Mouse (Mus musculus) layer of hippocampus, postnatal 36 days (tissue): ENCODE measurements at regions not wholly inside any gene's neighbourhood (a gene's known extent, or its start where the extent isn't known, plus 50 kb on each side); places are given as distances from the start of the nearest gene placed in this dataset.
A peak's percentile ranks its signal among the peaks of the same experiment; 100 is the strongest.

Source experiments
- DNase-seq, 2 experiments: peaks; one replicate each; pipeline ENCODE4 v3.0.0; 2022

DNA sequence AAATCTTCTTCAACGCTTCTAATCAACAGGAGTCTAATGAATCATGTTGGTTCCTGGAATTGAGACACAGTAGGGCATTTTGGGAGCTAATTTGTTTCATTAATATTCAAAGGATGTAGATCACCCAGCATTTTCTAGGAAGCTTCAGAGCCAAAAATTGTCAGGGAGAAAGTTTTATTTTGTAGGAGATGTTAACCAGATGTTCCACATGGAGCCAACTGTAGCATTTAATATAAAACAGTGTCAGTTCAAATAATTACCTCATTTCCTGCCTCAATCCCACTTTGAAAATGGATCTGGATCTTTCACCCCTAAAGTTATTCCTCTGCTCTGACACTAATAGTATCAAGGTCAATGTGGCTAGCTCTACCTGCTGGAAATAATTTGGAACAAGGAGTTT is 389.6 kb upstream of the Lmcd1 start:
- DNase-seq: no peak

- DNase-seq: peak in 1 of 2 experiments; percentile 11
Observed at GRCm38 (mm10) chr6:111911997-111912396, 361.6 kb upstream of the Lmcd1 start.

GRCm38 (mm10) chr6:111913771-111914405 is 359.7 kb upstream of the Lmcd1 start:
- no peak for DNase-seq

DNA sequence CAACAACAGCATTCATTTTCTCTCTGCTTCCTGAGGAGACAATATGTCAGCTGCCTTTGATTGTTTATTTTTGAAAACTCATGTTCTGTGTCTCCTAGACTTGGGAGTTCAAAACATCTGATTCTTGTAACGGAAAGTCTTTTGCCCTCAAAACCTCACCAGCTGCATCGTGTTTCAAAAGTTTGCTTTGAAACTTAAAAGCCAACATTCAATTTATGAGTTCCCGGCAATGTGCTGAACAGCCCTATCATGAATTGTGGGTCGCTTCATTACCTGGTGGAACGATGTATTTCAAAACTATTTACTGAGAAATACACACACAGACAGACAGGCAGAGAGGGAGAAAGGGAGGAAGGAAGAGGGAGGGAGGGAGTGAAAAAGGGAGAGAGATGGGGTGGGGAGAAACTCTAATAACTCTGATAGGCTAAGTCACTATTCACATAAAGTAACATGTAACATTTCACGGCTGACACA is 356.3 kb upstream of the Lmcd1 start:
- no peak for DNase-seq

DNA sequence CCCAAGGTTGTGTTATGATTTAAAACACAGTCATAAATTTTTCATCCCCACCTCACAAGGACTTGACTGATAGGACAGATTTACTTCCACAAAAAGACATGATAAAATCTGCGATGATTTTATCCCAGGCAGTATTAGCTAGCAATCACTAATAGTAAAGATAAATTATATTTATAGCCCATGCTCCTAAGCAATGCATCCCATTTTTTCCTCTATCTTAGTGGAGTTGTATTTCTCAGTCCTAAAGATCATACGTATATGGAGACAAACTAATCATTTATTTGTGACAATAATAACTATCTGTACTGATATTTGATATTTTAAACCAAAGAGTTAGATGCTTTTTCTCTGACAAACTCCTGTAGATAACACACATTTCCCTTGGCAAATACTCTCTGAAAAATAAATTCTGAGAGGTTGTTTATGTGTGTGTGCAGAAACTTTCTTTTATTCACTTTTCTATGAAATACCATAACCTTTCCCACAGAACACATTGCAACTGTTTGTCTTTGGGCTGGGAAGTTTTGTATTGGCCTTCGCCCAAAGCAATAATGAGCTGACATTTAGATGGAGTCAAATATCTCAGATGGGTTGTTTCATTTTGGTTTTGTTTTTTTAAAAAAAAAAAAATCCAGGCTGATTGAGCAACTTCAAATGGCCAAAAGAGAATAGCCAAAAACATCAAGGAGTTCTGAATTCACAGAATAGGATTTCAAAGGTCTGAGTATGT is 355.5 kb upstream of the Lmcd1 start:
- DNase-seq: no peak

GRCm38 (mm10) chr6:111932596-111932995 is 341.0 kb upstream of the Lmcd1 start:
- peak in 1 of 2 experiments; percentile 2 for DNase-seq

DNA sequence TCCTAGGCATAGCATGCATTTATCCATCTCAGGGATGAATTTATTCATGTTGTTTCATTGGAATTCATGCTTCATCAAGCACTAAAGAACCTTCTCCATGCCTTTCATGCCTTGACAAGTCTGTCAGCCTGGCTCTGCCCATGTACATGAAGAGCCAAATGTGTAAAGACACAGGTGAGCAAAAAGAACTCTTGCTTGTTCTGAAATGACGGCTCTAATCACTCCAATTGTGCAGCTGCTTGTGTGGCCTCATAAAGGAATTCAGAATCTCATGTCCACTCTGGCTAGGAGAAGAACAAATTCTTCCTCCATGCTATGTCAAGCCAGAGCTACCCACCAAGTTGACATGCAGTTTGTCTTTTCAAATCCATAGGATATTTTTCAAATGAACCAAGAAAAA is 319.2 kb upstream of the Lmcd1 start:
- no peak for DNase-seq

GRCm38 (mm10) chr6:111965766-111966165 is 307.8 kb upstream of the Lmcd1 start:
- no peak for DNase-seq

- peak in 1 of 2 experiments; percentile 14 for DNase-seq
Observed at GRCm38 (mm10) chr6:111985452-111985851, 288.1 kb upstream of the Lmcd1 start.

DNA sequence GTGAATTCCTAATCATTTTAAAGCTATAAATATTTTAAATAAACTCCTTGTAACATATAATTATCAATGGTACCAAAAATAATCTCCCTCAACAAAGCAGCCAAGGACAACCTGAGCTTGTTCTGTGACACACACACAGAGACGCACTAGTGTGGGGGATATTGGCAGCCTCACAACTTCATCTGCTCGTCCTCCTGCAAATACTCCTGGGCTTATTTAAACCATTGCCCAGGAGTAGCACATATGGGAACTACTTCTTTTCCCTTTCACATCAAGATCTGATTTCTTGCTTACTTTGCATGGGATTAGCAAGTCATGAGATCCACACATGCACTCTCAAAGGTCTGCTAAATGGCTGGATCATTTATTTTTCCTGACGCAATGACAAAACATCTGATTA is 277.7 kb upstream of the Lmcd1 start:
- DNase-seq: peak; percentile 9 to 15

DNA sequence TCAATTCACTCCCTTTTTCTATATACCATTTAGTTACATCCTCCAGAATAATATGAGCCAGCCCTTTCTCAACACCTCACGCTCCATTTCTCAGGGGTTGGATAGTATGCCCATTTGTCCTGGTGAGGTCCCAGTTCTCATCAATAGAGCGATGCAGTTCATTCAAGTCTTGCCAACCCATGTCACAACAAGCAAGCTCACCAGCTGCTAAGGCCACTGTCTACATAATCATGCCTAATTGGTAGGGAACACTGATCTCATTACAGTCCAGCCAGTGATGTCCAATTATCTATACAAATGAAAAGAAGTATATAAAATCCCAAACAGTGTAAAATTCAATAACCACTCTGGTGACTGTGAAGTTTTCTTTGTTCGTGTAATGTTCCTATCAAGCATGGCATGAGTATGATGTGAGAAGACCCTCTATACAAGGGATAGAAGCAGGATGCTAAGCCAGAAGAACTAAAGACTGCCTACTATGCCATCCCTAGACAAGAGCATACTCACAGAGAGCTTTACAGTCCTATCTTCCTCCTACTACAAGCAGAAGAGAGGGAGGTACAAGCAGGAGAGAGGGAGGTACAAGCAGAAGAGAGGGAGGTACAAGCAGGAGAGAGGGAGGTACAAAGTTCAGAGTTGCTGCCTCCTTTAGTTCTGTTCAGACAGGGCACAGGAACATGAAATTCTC is 269.6 kb upstream of the Lmcd1 start:
- no peak for DNase-seq

- DNase-seq: no peak
Observed at GRCm38 (mm10) chr6:112026261-112027205, 247.0 kb upstream of the Lmcd1 start.

DNA sequence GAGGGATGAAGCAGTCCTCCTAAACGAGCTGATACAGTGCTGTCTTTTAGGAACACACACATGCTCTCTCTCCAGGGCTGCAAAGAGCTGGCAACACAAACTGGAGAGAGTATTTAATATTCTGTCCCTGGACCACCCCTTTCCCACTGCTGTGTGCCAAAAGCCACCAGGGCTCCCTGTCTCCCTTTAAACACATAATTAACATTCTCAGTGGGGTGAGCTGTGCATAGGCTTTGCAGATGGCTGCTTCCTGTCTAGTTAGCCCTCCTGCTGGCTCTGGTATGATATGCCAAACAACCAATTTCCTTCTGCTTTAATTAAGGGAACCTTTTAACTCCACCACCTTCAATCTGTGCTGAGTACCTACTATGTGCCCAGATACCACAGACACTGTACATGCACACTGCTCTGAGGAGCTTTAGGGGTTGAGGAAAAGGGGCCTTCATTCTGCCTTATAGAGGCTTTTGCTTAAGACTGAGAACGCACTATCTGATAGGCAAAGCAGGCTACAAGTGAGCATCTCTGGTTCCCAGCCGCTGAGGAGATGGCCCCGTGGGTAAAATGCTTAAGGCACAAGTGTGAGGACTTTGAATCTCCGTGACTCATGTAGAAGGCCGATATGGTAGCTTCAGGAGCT is 222.9 kb upstream of the Lmcd1 start:
- DNase-seq: peak; percentile 17 to 30

- no peak for DNase-seq
Observed at GRCm38 (mm10) chr6:112052193-112052592, 221.4 kb upstream of the Lmcd1 start.

- peak; percentile 14 to 17 for DNase-seq
Observed at GRCm38 (mm10) chr6:112057895-112058294, 215.7 kb upstream of the Lmcd1 start.

GRCm38 (mm10) chr6:112062956-112063355 is 210.6 kb upstream of the Lmcd1 start:
- no peak for DNase-seq

DNA sequence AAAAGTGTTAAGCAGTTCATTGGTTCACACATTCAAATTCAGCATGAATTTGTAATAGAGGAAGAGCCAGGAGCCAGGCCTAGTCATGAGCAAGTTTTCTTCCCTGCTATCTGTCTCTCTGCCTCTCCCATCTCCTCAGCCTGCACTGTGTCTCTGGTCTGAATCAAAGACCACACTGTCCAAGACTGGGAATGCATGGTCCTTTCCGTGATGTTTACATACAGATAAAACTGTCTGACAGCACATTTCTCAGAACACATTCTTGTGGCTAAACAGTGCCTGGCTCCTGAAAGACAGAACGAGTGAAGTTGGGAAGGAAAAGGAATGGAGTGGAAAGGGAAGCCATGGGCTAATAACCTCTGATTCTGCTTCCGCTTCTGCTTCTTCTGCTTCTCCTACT is 183.0 kb upstream of the Lmcd1 start:
- no peak for DNase-seq

GRCm38 (mm10) chr6:112091125-112091763 is 182.3 kb upstream of the Lmcd1 start:
- peak; percentile 11 to 40 for DNase-seq

GRCm38 (mm10) chr6:112093300-112093699 is 180.3 kb upstream of the Lmcd1 start:
- DNase-seq: no peak

- DNase-seq: no peak
Observed at GRCm38 (mm10) chr6:112097699-112098098, 175.9 kb upstream of the Lmcd1 start.

- DNase-seq: peak; percentile 51 to 57
Observed at GRCm38 (mm10) chr6:112108651-112109050, 164.9 kb upstream of the Lmcd1 start.
